Mouse (Mus musculus): ENCODE data around the gene Fbxl7. TPM values are rescaled to one million over a fixed set of nuclear protein-coding genes. Genes with fewer than 3 reads are reported as not detected.
A peak's percentile ranks its signal among the peaks of the same experiment; 100 is the strongest.

Gene Fbxl7
- polyA plus RNA-seq, 1 experiment from 2014 or later: 0.95 TPM

DNA sequence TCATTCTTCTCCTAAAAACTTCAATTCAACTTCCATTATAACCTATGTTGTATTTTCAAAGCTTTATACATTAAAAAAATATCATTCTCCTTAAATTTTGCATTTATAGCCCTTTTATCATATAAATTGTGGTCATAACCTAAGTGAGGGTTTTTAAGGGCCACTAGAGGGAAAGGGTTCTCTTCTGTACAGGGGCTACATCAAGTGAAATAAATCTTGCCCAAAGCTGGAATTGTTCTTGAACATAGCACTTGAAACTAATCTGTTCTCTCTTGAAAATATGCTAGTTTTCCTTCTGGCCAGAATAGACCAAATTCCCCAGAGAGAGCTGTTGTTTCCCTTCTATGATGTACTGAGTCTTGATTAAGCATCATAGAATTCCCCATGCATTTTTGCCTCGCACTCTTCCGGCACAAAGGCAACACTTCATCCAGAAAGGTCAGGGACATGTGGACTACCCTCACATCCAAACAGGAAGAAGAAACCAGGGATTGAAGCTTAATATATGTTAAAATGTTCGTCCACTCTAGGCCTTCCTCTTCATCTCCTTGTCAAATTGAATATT lies 95.8 kb downstream of the Fbxl7 start:
- Histone ChIP-seq H3K4me2 (ENCODE audit: low read depth, low read length) (no peak overlapping the region), H3K9me3 (ENCODE audit: low read length) (no peaks in the 10 kb centered on the region), H3K4me3 (ENCODE audit: low read depth, low read length) (no peak overlapping the region), H3K4me1 (ENCODE audit: insufficient read depth) (no peaks in the 10 kb centered on the region), H3K36me3 (replicated peaks; ENCODE audit: insufficient read depth, low read length) (no peaks in the 10 kb centered on the region), H3K27me3 (ENCODE audit: insufficient read depth, low read length) (no peaks in the 10 kb centered on the region), H3K9ac (replicated peaks) (no peak overlapping the region), H3K27ac (ENCODE audit: low read depth) (no peak overlapping the region)
- WGBS (ENCODE audit: insufficient replicate concordance): 71% methylated on average over 3 of the region's 3 CpGs
- no peak for ATAC-seq
- no peak for TF ChIP-seq EP300 (IDR thresholded peaks at IDR 0.05; ENCODE audit: low read depth)
- no peak for TF ChIP-seq CTCF (IDR thresholded peaks at IDR 0.05; ENCODE audit: low read depth)
- DNase-seq: no peak

GRCm38 (mm10) chr15:26795937-26796336 lies 99.4 kb downstream of the Fbxl7 start:
- H3K27ac ChIP-seq (ENCODE audit: low read depth): no peak overlapping the region
- TF ChIP-seq CTCF (IDR thresholded peaks at IDR 0.05; ENCODE audit: low read depth) (no peak), EP300 (IDR thresholded peaks at IDR 0.05; ENCODE audit: low read depth) (no peak)
- H3K4me2 ChIP-seq (ENCODE audit: low read depth, low read length): no peak overlapping the region
- no peak for ATAC-seq
- WGBS (ENCODE audit: insufficient replicate concordance): 60% methylated on average over 2 of the region's 2 CpGs
- H3K4me1 ChIP-seq (ENCODE audit: insufficient read depth): no peaks in the 10 kb centered on the region
- DNase-seq: no peak
- no peak overlapping the region for H3K9ac ChIP-seq (replicated peaks)
- no peaks in the 10 kb centered on the region for H3K27me3 ChIP-seq (ENCODE audit: insufficient read depth, low read length)
- H3K36me3 ChIP-seq (replicated peaks; ENCODE audit: insufficient read depth, low read length): no peaks in the 10 kb centered on the region
- H3K4me3 ChIP-seq (ENCODE audit: low read depth, low read length): no peak overlapping the region
- H3K9me3 ChIP-seq (ENCODE audit: low read length): no peaks in the 10 kb centered on the region

DNA sequence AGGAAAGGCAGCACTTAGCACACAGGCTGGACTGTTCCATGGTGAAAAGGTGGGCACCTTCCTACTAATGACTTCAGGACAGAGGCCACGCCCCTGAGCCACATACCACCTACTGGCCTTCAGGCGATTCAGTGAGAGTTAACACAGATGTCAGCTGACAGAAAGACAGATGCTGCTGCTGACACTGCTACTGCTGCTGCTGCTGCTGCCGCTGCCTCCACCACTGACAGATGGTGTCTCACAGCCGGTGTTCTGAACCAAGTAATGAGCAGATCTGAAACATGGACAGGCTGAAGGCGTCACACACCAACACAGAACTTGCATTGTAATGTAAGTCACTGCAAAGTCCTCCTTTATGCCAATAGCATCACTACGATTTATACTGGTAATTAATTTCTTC lies 99.9 kb downstream of the Fbxl7 start:
- no peak for ATAC-seq
- no peak for TF ChIP-seq CTCF (IDR thresholded peaks at IDR 0.05; ENCODE audit: low read depth)
- TF ChIP-seq EP300 (IDR thresholded peaks at IDR 0.05; ENCODE audit: low read depth): no peak
- Histone ChIP-seq H3K27ac (ENCODE audit: low read depth) (no peak overlapping the region), H3K27me3 (ENCODE audit: insufficient read depth, low read length) (no peaks in the 10 kb centered on the region), H3K9me3 (ENCODE audit: low read length) (no peaks in the 10 kb centered on the region), H3K4me1 (ENCODE audit: insufficient read depth) (no peaks in the 10 kb centered on the region), H3K9ac (replicated peaks) (no peak overlapping the region), H3K36me3 (replicated peaks; ENCODE audit: insufficient read depth, low read length) (no peaks in the 10 kb centered on the region), H3K4me2 (ENCODE audit: low read depth, low read length) (no peak overlapping the region), H3K4me3 (ENCODE audit: low read depth, low read length) (no peak overlapping the region)
- WGBS (ENCODE audit: insufficient replicate concordance): 57% methylated on average over 6 of the region's 6 CpGs
- no peak for DNase-seq

- no peaks in the 10 kb centered on the region for H3K27me3 ChIP-seq (ENCODE audit: insufficient read depth, low read length)
- no peaks in the 10 kb centered on the region for H3K36me3 ChIP-seq (replicated peaks; ENCODE audit: insufficient read depth, low read length)
- DNase-seq (no peak), ATAC-seq (no peak)
- no peaks in the 10 kb centered on the region for H3K9me3 ChIP-seq (ENCODE audit: low read length)
- no peaks in the 10 kb centered on the region for H3K4me1 ChIP-seq (ENCODE audit: insufficient read depth)
- H3K27ac ChIP-seq (ENCODE audit: low read depth): no peak overlapping the region
- no peak overlapping the region for H3K9ac ChIP-seq (replicated peaks)
- TF ChIP-seq CTCF (IDR thresholded peaks at IDR 0.05; ENCODE audit: low read depth): no peak
- no peak for TF ChIP-seq EP300 (IDR thresholded peaks at IDR 0.05; ENCODE audit: low read depth)
- H3K4me3 ChIP-seq (ENCODE audit: low read depth, low read length): no peak overlapping the region
- 77% methylated on average over 6 of the region's 6 CpGs for WGBS (ENCODE audit: insufficient replicate concordance)
- H3K4me2 ChIP-seq (ENCODE audit: low read depth, low read length): no peak overlapping the region
Observed at GRCm38 (mm10) chr15:26787148-26787547, 108.2 kb downstream of the Fbxl7 start.

GRCm38 (mm10) chr15:26780557-26780956 lies 114.8 kb downstream of the Fbxl7 start:
- H3K9ac ChIP-seq (replicated peaks): no peak overlapping the region
- no peaks in the 10 kb centered on the region for H3K4me1 ChIP-seq (ENCODE audit: insufficient read depth)
- ATAC-seq (no peak), DNase-seq (no peak)
- no peak for TF ChIP-seq CTCF (IDR thresholded peaks at IDR 0.05; ENCODE audit: low read depth)
- TF ChIP-seq EP300 (IDR thresholded peaks at IDR 0.05; ENCODE audit: low read depth): no peak
- no peak overlapping the region for H3K4me2 ChIP-seq (ENCODE audit: low read depth, low read length)
- H3K4me3 ChIP-seq (ENCODE audit: low read depth, low read length): no peak overlapping the region
- no peak overlapping the region for H3K27ac ChIP-seq (ENCODE audit: low read depth)
- 80% methylated on average over 3 of the region's 3 CpGs for WGBS (ENCODE audit: insufficient replicate concordance)
- no peaks in the 10 kb centered on the region for H3K27me3 ChIP-seq (ENCODE audit: insufficient read depth, low read length)
- no peaks in the 10 kb centered on the region for H3K9me3 ChIP-seq (ENCODE audit: low read length)
- H3K36me3 ChIP-seq (replicated peaks; ENCODE audit: insufficient read depth, low read length): no peaks in the 10 kb centered on the region

- Histone ChIP-seq H3K4me3 (ENCODE audit: low read depth, low read length) (no peak overlapping the region), H3K36me3 (replicated peaks; ENCODE audit: insufficient read depth, low read length) (no peaks in the 10 kb centered on the region), H3K4me1 (ENCODE audit: insufficient read depth) (no peaks in the 10 kb centered on the region), H3K4me2 (ENCODE audit: low read depth, low read length) (no peak overlapping the region), H3K27me3 (ENCODE audit: insufficient read depth, low read length) (no peaks in the 10 kb centered on the region), H3K27ac (ENCODE audit: low read depth) (no peak overlapping the region), H3K9ac (replicated peaks) (no peak overlapping the region), H3K9me3 (ENCODE audit: low read length) (no peaks in the 10 kb centered on the region)
- no peak for DNase-seq
- no peak for ATAC-seq
- TF ChIP-seq CTCF (IDR thresholded peaks at IDR 0.05; ENCODE audit: low read depth) (no peak), EP300 (IDR thresholded peaks at IDR 0.05; ENCODE audit: low read depth) (0 out of 2 replicates have a peak, but pooled peaks have one; percentile 22)
- WGBS (ENCODE audit: insufficient replicate concordance): 44% methylated on average over 4 of the region's 4 CpGs
Observed at GRCm38 (mm10) chr15:26779129-26779528, 116.3 kb downstream of the Fbxl7 start.

- Histone ChIP-seq H3K27me3 (ENCODE audit: insufficient read depth, low read length) (no peaks in the 10 kb centered on the region), H3K4me2 (ENCODE audit: low read depth, low read length) (no peak overlapping the region), H3K9me3 (ENCODE audit: low read length) (no peaks in the 10 kb centered on the region), H3K4me3 (ENCODE audit: low read depth, low read length) (no peak overlapping the region), H3K9ac (replicated peaks) (no peak overlapping the region), H3K4me1 (ENCODE audit: insufficient read depth) (no peaks in the 10 kb centered on the region), H3K27ac (ENCODE audit: low read depth) (no peak overlapping the region), H3K36me3 (replicated peaks; ENCODE audit: insufficient read depth, low read length) (no peaks in the 10 kb centered on the region)
- DNase-seq: no peak
- no peak for TF ChIP-seq EP300 (IDR thresholded peaks at IDR 0.05; ENCODE audit: low read depth)
- TF ChIP-seq CTCF (IDR thresholded peaks at IDR 0.05; ENCODE audit: low read depth): no peak
- ATAC-seq: no peak
Observed at GRCm38 (mm10) chr15:26775720-26776119, 119.7 kb downstream of the Fbxl7 start.

Data from liver, postnatal 0 days (tissue).